Mouse (Mus musculus) midbrain, embryonic 15.5 days (tissue): ENCODE measurements at regions not wholly inside any gene's neighbourhood (a gene's known extent, or its start where the extent isn't known, plus 50 kb on each side); places are given as distances from the start of the nearest gene placed in this dataset.

Experiments
- ATAC-seq: fragments of 200-750 bp; cut with Nextera tagmentation; replicated peaks from 2 replicates; pipeline ENCODE4 v1.8.0; 2017; ENCODE audit warnings: moderate TSS enrichment
- H3K27ac ChIP-seq: fragments of 300-500 bp; sonication (generic); 2 replicates; pipeline ENCODE4 v1.5.1; 2015; ENCODE audit warnings: mild to moderate bottlenecking, inconsistent platforms
- H3K27me3 ChIP-seq: fragments of 300-500 bp; sonication (generic); replicated peaks from 2 replicates; pipeline ENCODE4 v1.6.1; 2015; ENCODE audit warnings: inconsistent platforms
- H3K36me3 ChIP-seq: fragments of 300-500 bp; sonication (generic); replicated peaks from 2 replicates; pipeline ENCODE4 v1.6.1; 2015; ENCODE audit warnings: inconsistent platforms
- H3K4me1 ChIP-seq: fragments of 300-500 bp; sonication (generic); 2 replicates; pipeline ENCODE4 v1.6.1; 2015; ENCODE audit warnings: inconsistent platforms
- H3K4me2 ChIP-seq: fragments of 300-500 bp; sonication (generic); 2 replicates; pipeline ENCODE4 v1.6.1; 2015; ENCODE audit warnings: inconsistent platforms, mild to moderate bottlenecking, moderate library complexity
- H3K4me3 ChIP-seq: fragments of 300-500 bp; sonication (generic); 2 replicates; pipeline ENCODE4 v1.5.1; 2015; ENCODE audit warnings: mild to moderate bottlenecking, inconsistent platforms
- H3K9ac ChIP-seq: fragments of 300-500 bp; sonication (generic); 2 replicates; pipeline ENCODE4 v1.6.1; 2015; ENCODE audit warnings: mild to moderate bottlenecking, inconsistent platforms
- H3K9me3 ChIP-seq: fragments of 300-500 bp; sonication (generic); 2 replicates; pipeline ENCODE4 v1.6.1; 2016; ENCODE audit warnings: inconsistent platforms
- WGBS: fragments of 180-500 bp; shearing (Covaris S2); methylation state at CpG from one replicate; pipeline ENCODE4 v1.1.7; 2015; ENCODE audit warnings: mixed read lengths; 5-methylcytosine and 5-hydroxymethylcytosine counted together

- ATAC-seq, result no peak
- H3K4me3 ChIP-seq, result no peak overlapping the region
- no peaks in the 10 kb centered on the region for H3K9me3 ChIP-seq
- H3K4me1 ChIP-seq, result no peaks in the 10 kb centered on the region; the same call in 1 of the 2 replicates
- WGBS, result 94% methylated on average over 2 of the region's 2 CpGs
- H3K27ac ChIP-seq, result no peak overlapping the region
- no peaks in the 10 kb centered on the region for H3K36me3 ChIP-seq
- H3K27me3 ChIP-seq, result no peaks in the 10 kb centered on the region
- H3K9ac ChIP-seq, result no peak overlapping the region
- no peak overlapping the region for H3K4me2 ChIP-seq
Observed at GRCm38 (mm10) chr17:67409911-67410310, 55.7 kb upstream of the Ptprm start.

- no peaks in the 10 kb centered on the region for H3K36me3 ChIP-seq
- H3K27me3 ChIP-seq, result no peaks in the 10 kb centered on the region
- no peak overlapping the region for H3K27ac ChIP-seq
- H3K4me1 ChIP-seq, result no peaks in the 10 kb centered on the region; the same call in 1 of the 2 replicates
- no peak overlapping the region for H3K4me2 ChIP-seq
- ATAC-seq, result peak; percentile 67; the same call in 1 of the 2 replicates
- WGBS, result 61% methylated on average over 2 of the region's 2 CpGs
- H3K4me3 ChIP-seq, result no peak overlapping the region
- no peak overlapping the region for H3K9ac ChIP-seq
- no peaks in the 10 kb centered on the region for H3K9me3 ChIP-seq
Observed at GRCm38 (mm10) chr17:67405934-67406333, 51.7 kb upstream of the Ptprm start.
